Mouse (Mus musculus) embryo, embryonic 11.5 days (tissue): Measurements from ENCODE around the gene Mid1.

Experiments used
- DNase-seq: peaks from one replicate; pipeline ENCODE4 v3.0.0-alpha.2; 2012; ENCODE audit warnings: low read depth, low spot score

Mid1 gene

GRCm38 (mm10) chrX:169813673-169814072, 128.7 kb downstream of the Mid1 start:
- DNase-seq: no peak

- no peak for DNase-seq
Observed at GRCm38 (mm10) chrX:169826947-169827346, 141.9 kb downstream of the Mid1 start.

GRCm38 (mm10) chrX:169827720-169828119, 142.7 kb downstream of the Mid1 start:
- no peak for DNase-seq

GRCm38 (mm10) chrX:169828136-169828535, 143.1 kb downstream of the Mid1 start:
- DNase-seq: no peak

GRCm38 (mm10) chrX:169830052-169830451, 145.1 kb downstream of the Mid1 start:
- no peak for DNase-seq

GRCm38 (mm10) chrX:169837947-169838649, 153.1 kb downstream of the Mid1 start:
- no peak for DNase-seq

GRCm38 (mm10) chrX:169838650-169838971, 153.6 kb downstream of the Mid1 start:
- DNase-seq: no peak

GRCm38 (mm10) chrX:169843267-169843666, 158.3 kb downstream of the Mid1 start:
- DNase-seq: no peak

GRCm38 (mm10) chrX:169844150-169844772, 159.3 kb downstream of the Mid1 start:
- no peak for DNase-seq

- no peak for DNase-seq
Observed at GRCm38 (mm10) chrX:169846187-169846586, 161.2 kb downstream of the Mid1 start.

- DNase-seq: no peak
Observed at GRCm38 (mm10) chrX:169861194-169861720, 176.3 kb downstream of the Mid1 start.

- no peak for DNase-seq
Observed at GRCm38 (mm10) chrX:169862440-169862839, 177.4 kb downstream of the Mid1 start.

- DNase-seq: no peak
Observed at GRCm38 (mm10) chrX:169862848-169863247, 177.8 kb downstream of the Mid1 start.

- DNase-seq: no peak
Observed at GRCm38 (mm10) chrX:169863841-169864240, 178.8 kb downstream of the Mid1 start.

GRCm38 (mm10) chrX:169868223-169868622, 183.2 kb downstream of the Mid1 start:
- no peak for DNase-seq

GRCm38 (mm10) chrX:169874475-169874874, 189.5 kb downstream of the Mid1 start:
- DNase-seq: no peak

- DNase-seq: peak; percentile 62
Observed at GRCm38 (mm10) chrX:169879481-169880362, 194.7 kb downstream of the Mid1 start.

GRCm38 (mm10) chrX:169880363-169880711, 195.3 kb downstream of the Mid1 start:
- DNase-seq: no peak

- DNase-seq: no peak
Observed at GRCm38 (mm10) chrX:169880826-169881225, 195.8 kb downstream of the Mid1 start.

- DNase-seq: no peak
Observed at GRCm38 (mm10) chrX:169881253-169882219, 196.5 kb downstream of the Mid1 start.

GRCm38 (mm10) chrX:169882220-169882609, 197.2 kb downstream of the Mid1 start:
- DNase-seq: no peak
